Mouse (Mus musculus) liver, postnatal 0 days (tissue): ENCODE measurements around the gene Tgif2. TPM values are rescaled to one million over a fixed set of nuclear protein-coding genes. Genes with fewer than 3 reads are reported as not detected.

ENCODE experiments used
- ATAC-seq: fragments of 200-750 bp; cut with Nextera tagmentation; 2 replicates; pipeline ENCODE4 v1.8.0; 2017; ENCODE audit warnings: mild to moderate bottlenecking, moderate library complexity
- DNase-seq: peaks from one replicate; pipeline ENCODE4 v3.0.0-alpha.2; 2016
- H3K27ac ChIP-seq: fragments of 300-500 bp; sonication (generic); 2 replicates; pipeline ENCODE4 v1.5.1; 2014; ENCODE audit warnings: antibody characterized with exemption, moderate library complexity, mild to moderate bottlenecking, low read depth
- H3K27me3 ChIP-seq: fragments of 300-500 bp; sonication (generic); 2 replicates; pipeline ENCODE4 v1.6.1; 2014; ENCODE audit warnings: low read length, control low read depth, mixed read lengths; ENCODE audit not compliant: insufficient read depth
- H3K36me3 ChIP-seq: fragments of 300-500 bp; sonication (generic); replicated peaks from 2 replicates; pipeline ENCODE4 v1.6.1; 2014; ENCODE audit warnings: mild to moderate bottlenecking, control low read depth, low read length, moderate library complexity, mixed read lengths; ENCODE audit not compliant: insufficient read depth
- H3K4me1 ChIP-seq: fragments of 300-500 bp; sonication (generic); 2 replicates; pipeline ENCODE4 v1.6.1; 2014; ENCODE audit warnings: antibody characterized with exemption, mild to moderate bottlenecking, control low read depth; ENCODE audit not compliant: insufficient read depth
- H3K4me2 ChIP-seq: fragments of 300-500 bp; sonication (generic); 2 replicates; pipeline ENCODE4 v1.6.1; 2014; ENCODE audit warnings: low read depth, mild to moderate bottlenecking, low read length, moderate library complexity, mixed read lengths
- H3K4me3 ChIP-seq: fragments of 300-500 bp; sonication (generic); 2 replicates; pipeline ENCODE4 v1.5.1; 2014; ENCODE audit warnings: low read depth, low read length
- H3K9ac ChIP-seq: fragments of 300-500 bp; sonication (generic); replicated peaks from 2 replicates; pipeline ENCODE4 v1.6.1; 2014; ENCODE audit warnings: mild to moderate bottlenecking, moderate library complexity
- H3K9me3 ChIP-seq: fragments of 300-500 bp; sonication (generic); 2 replicates; pipeline ENCODE4 v1.6.1; 2016; ENCODE audit warnings: mild to moderate bottlenecking, control low read depth, low read length, mixed read lengths
- CTCF ChIP-seq: sonication (generic); IDR thresholded peaks from 2 replicates; pipeline ENCODE4 v1.5.1; 2016; ENCODE audit warnings: antibody characterized with exemption, low read depth
- EP300 ChIP-seq: IDR thresholded peaks from 2 replicates; pipeline ENCODE4 v1.6.1; 2016; ENCODE audit warnings: antibody characterized with exemption, low read depth, mild to moderate bottlenecking
- WGBS: fragments of 180-500 bp; shearing (Covaris S2); extraction: QIAGEN DNeasy Blood & Tissue Kit; methylation state at CpG from one replicate; pipeline ENCODE4 v1.1.7; 2014; ENCODE audit not compliant: insufficient replicate concordance; 5-methylcytosine and 5-hydroxymethylcytosine counted together
- polyA plus RNA-seq: library from polyadenylated mRNA; unstranded; fragments of >200 nt; fragmentation: Nextera tagmentation; extraction: Ambion mirVana; gene quantifications from 2 replicates; pipeline ENCODE4 v1.2.1, GENCODE M21; 2015

The Tgif2 gene
- polyA plus RNA-seq, 1 experiment from 2014 or later, result 4.9 TPM

- Histone ChIP-seq H3K4me1 (no peaks in the 10 kb centered on the region), H3K9me3 (no peaks in the 10 kb centered on the region), H3K27ac (no peak overlapping the region), H3K36me3 (no peaks in the 10 kb centered on the region), H3K4me2 (no peak overlapping the region), H3K9ac (no peak overlapping the region), H3K27me3 (no peaks in the 10 kb centered on the region), H3K4me3 (no peak overlapping the region)
- 58% methylated on average over 6 of the region's 6 CpGs for WGBS
- ATAC-seq (no peak), DNase-seq (no peak)
- TF ChIP-seq EP300 (no peak), CTCF (no peak)
Measured at GRCm38 (mm10) chr2:156806886-156807285, 32.9 kb upstream of the Tgif2 start.

- 11% methylated on average over 2 of the region's 2 CpGs for WGBS
Measured at GRCm38 (mm10) chr2:156809579-156809978, 30.2 kb upstream of the Tgif2 start.

GRCm38 (mm10) chr2:156810716-156811115, 29.1 kb upstream of the Tgif2 start:
- Histone ChIP-seq H3K27me3 (no peaks in the 10 kb centered on the region), H3K4me3 (no peak overlapping the region), H3K4me2 (no peak overlapping the region), H3K36me3 (no peaks in the 10 kb centered on the region), H3K27ac (no peak overlapping the region), H3K4me1 (no peaks in the 10 kb centered on the region), H3K9ac (no peak overlapping the region), H3K9me3 (no peaks in the 10 kb centered on the region)
- ATAC-seq, result no peak
- WGBS, result 94% methylated on average over 10 of the region's 10 CpGs
- no peak for DNase-seq
- TF ChIP-seq CTCF, result no peak
- no peak for TF ChIP-seq EP300

More at GRCm38 (mm10) chr2:156809579-156809978, 30.2 kb upstream of the Tgif2 start:
- Histone ChIP-seq H3K36me3 (no peaks in the 10 kb centered on the region), H3K4me3 (no peak overlapping the region), H3K4me1 (no peaks in the 10 kb centered on the region), H3K9me3 (no peaks in the 10 kb centered on the region), H3K27ac (no peak overlapping the region), H3K9ac (no peak overlapping the region), H3K4me2 (no peak overlapping the region), H3K27me3 (no peaks in the 10 kb centered on the region)
- TF ChIP-seq CTCF (peak; percentile 85), EP300 (no peak)
- DNase-seq (peak; percentile 52), ATAC-seq (no peak)

GRCm38 (mm10) chr2:156811556-156811955, 28.3 kb upstream of the Tgif2 start:
- Histone ChIP-seq H3K27ac (no peak overlapping the region), H3K9me3 (no peaks in the 10 kb centered on the region), H3K4me3 (no peak overlapping the region), H3K4me1 (no peaks in the 10 kb centered on the region), H3K4me2 (no peak overlapping the region), H3K9ac (no peak overlapping the region), H3K36me3 (no peaks in the 10 kb centered on the region), H3K27me3 (no peaks in the 10 kb centered on the region)
- TF ChIP-seq EP300, result no peak
- TF ChIP-seq CTCF, result no peak
- ATAC-seq (no peak), DNase-seq (no peak)
- 65% methylated on average over 5 of the region's 5 CpGs for WGBS

GRCm38 (mm10) chr2:156814344-156814801, 25.4 kb upstream of the Tgif2 start:
- Histone ChIP-seq H3K9me3 (no peaks in the 10 kb centered on the region), H3K27me3 (no peaks in the 10 kb centered on the region), H3K4me2 (no peak overlapping the region), H3K9ac (no peak overlapping the region), H3K36me3 (no peaks in the 10 kb centered on the region), H3K4me3 (no peak overlapping the region), H3K27ac (no peak overlapping the region; the same call in 1 of the 2 replicates), H3K4me1 (no peaks in the 10 kb centered on the region)
- ATAC-seq (no peak), DNase-seq (no peak)
- no peak for TF ChIP-seq EP300
- no peak for TF ChIP-seq CTCF
- WGBS, result 31% methylated on average over 8 of the region's 8 CpGs

GRCm38 (mm10) chr2:156814893-156815292, 24.9 kb upstream of the Tgif2 start:
- WGBS, result 31% methylated on average over 5 of the region's 5 CpGs
- Histone ChIP-seq H3K36me3 (no peaks in the 10 kb centered on the region), H3K4me1 (no peaks in the 10 kb centered on the region), H3K4me2 (no peak overlapping the region), H3K4me3 (no peak overlapping the region), H3K9ac (no peak overlapping the region), H3K27me3 (no peaks in the 10 kb centered on the region), H3K27ac (no peak overlapping the region), H3K9me3 (no peaks in the 10 kb centered on the region)
- ATAC-seq, result no peak
- TF ChIP-seq CTCF, result no peak
- TF ChIP-seq EP300, result no peak
- DNase-seq, result no peak

- no peak overlapping the region for H3K4me2 ChIP-seq
- H3K4me1 ChIP-seq, result no peaks in the 10 kb centered on the region
- DNase-seq (no peak), ATAC-seq (no peak)
- WGBS, result 73% methylated on average over 3 of the region's 3 CpGs
- no peaks in the 10 kb centered on the region for H3K36me3 ChIP-seq
- H3K9ac ChIP-seq, result no peak overlapping the region
- H3K27me3 ChIP-seq, result no peaks in the 10 kb centered on the region
- H3K27ac ChIP-seq, result no peak overlapping the region
- no peak for TF ChIP-seq EP300
- TF ChIP-seq CTCF, result no peak
- H3K9me3 ChIP-seq, result no peaks in the 10 kb centered on the region
- H3K4me3 ChIP-seq, result no peak overlapping the region
Measured at GRCm38 (mm10) chr2:156815412-156815811, 24.4 kb upstream of the Tgif2 start.
